Mouse (Mus musculus) limb, embryonic 15.5 days (tissue): ENCODE results near the gene BC024978. TPM values are rescaled to one million over a fixed set of nuclear protein-coding genes. Genes with fewer than 3 reads are reported as not detected.

ENCODE experiments used
- ATAC-seq: fragments of 200-750 bp; cut with Nextera tagmentation; 2 replicates; pipeline ENCODE4 v1.8.0; 2017; ENCODE audit warnings: low read depth, moderate TSS enrichment; ENCODE audit not compliant: insufficient number of reproducible peaks, low FRiP score, low TSS enrichment
- H3K27ac ChIP-seq: fragments of 300-500 bp; sonication (generic); 2 replicates; pipeline ENCODE4 v1.5.1; 2015; ENCODE audit warnings: moderate library complexity, mild to moderate bottlenecking, inconsistent platforms
- H3K27me3 ChIP-seq: fragments of 300-500 bp; sonication (generic); 2 replicates; pipeline ENCODE4 v1.6.1; 2015; ENCODE audit warnings: inconsistent platforms
- H3K36me3 ChIP-seq: fragments of 300-500 bp; sonication (generic); 2 replicates; pipeline ENCODE4 v1.6.1; 2015; ENCODE audit warnings: inconsistent platforms
- H3K4me1 ChIP-seq: fragments of 300-500 bp; sonication (generic); 2 replicates; pipeline ENCODE4 v1.6.1; 2015; ENCODE audit warnings: inconsistent platforms
- H3K4me2 ChIP-seq: fragments of 300-500 bp; sonication (generic); 2 replicates; pipeline ENCODE4 v1.6.1; 2015; ENCODE audit warnings: mild to moderate bottlenecking, inconsistent platforms
- H3K4me3 ChIP-seq: fragments of 300-500 bp; sonication (generic); 2 replicates; pipeline ENCODE4 v1.5.1; 2015; ENCODE audit warnings: mild to moderate bottlenecking, inconsistent platforms
- H3K9ac ChIP-seq: fragments of 300-500 bp; sonication (generic); 2 replicates; pipeline ENCODE4 v1.6.1; 2015; ENCODE audit warnings: inconsistent platforms
- H3K9me3 ChIP-seq: fragments of 300-500 bp; sonication (generic); 2 replicates; pipeline ENCODE4 v1.6.1; 2016; ENCODE audit warnings: inconsistent platforms
- WGBS: fragments of 180-500 bp; shearing (Covaris S2); methylation state at CpG from one replicate; pipeline ENCODE4 v1.1.7; 2015; 5-methylcytosine and 5-hydroxymethylcytosine counted together
- polyA plus RNA-seq: library from polyadenylated mRNA; unstranded; fragments of >200 nt; fragmentation: Nextera tagmentation; extraction: Ambion mirVana; gene quantifications from 2 replicates; pipeline ENCODE4 v1.2.1, GENCODE M21; 2015

BC024978 gene
- polyA plus RNA-seq, 1 experiment from 2014 or later: 3.4 TPM

- H3K4me3 ChIP-seq: peak overlapping the region; percentile 84
- no peaks in the 10 kb centered on the region for H3K27me3 ChIP-seq
- no peaks in the 10 kb centered on the region for H3K9me3 ChIP-seq
- H3K27ac ChIP-seq: peak overlapping the region; percentile 87
- H3K36me3 ChIP-seq: peaks cover 21% of the 10 kb centered on the region
- peak overlapping the region; percentile 55 for H3K4me2 ChIP-seq
- H3K9ac ChIP-seq: no peak overlapping the region
- no peak for ATAC-seq
- WGBS: 43% methylated on average over 16 of the region's 16 CpGs
- peaks cover 16% of the 10 kb centered on the region for H3K4me1 ChIP-seq
Measured at GRCm38 (mm10) chr7:27179217-27179918, 16.2 kb upstream of the BC024978 start.

- Histone ChIP-seq H3K27me3 (no peaks in the 10 kb centered on the region), H3K36me3 (peaks cover 21% of the 10 kb centered on the region), H3K4me3 (peak overlapping the region; percentile 84), H3K9ac (no peak overlapping the region), H3K4me1 (peaks cover 16% of the 10 kb centered on the region), H3K4me2 (peak overlapping the region; percentile 55), H3K27ac (peak overlapping the region; percentile 87), H3K9me3 (no peaks in the 10 kb centered on the region)
- ATAC-seq: no peak
- WGBS: 46% methylated on average over 5 of the region's 5 CpGs
Measured at GRCm38 (mm10) chr7:27180036-27180435, 15.5 kb upstream of the BC024978 start.

GRCm38 (mm10) chr7:27180837-27181695 is 14.5 kb upstream of the BC024978 start, which contains the start of the genes Gm21983 and Mia:
TSS of gene Gm21983 (minus strand) at chr7:27181086.
TSS of gene Mia (minus strand) at chr7:27181157.
- peaks cover 16% of the 10 kb centered on the region for H3K4me1 ChIP-seq
- H3K4me2 ChIP-seq: peak within 1 kb of the TSS; percentile 55
- ATAC-seq: peak; percentile 4; the same call in 1 of the 2 replicates
- H3K27me3 ChIP-seq: no peaks in the 10 kb centered on the region
- no peaks in the 10 kb centered on the region for H3K9me3 ChIP-seq
- peak within 1 kb of the TSS; percentile 14; the same call in 1 of the 2 replicates for H3K9ac ChIP-seq
- peak within 1 kb of the TSS; percentile 84 for H3K4me3 ChIP-seq
- 58% methylated on average over 14 of the region's 14 CpGs for WGBS
- H3K36me3 ChIP-seq: peaks cover 21% of the 10 kb centered on the region
- peak within 1 kb of the TSS; percentile 87 for H3K27ac ChIP-seq

- ATAC-seq: no peak
- no peak overlapping the region for H3K4me2 ChIP-seq
- H3K9ac ChIP-seq: no peak overlapping the region
- peaks cover 16% of the 10 kb centered on the region for H3K4me1 ChIP-seq
- no peak overlapping the region for H3K4me3 ChIP-seq
- peaks cover 34% of the 10 kb centered on the region for H3K36me3 ChIP-seq
- no peaks in the 10 kb centered on the region for H3K9me3 ChIP-seq
- no peaks in the 10 kb centered on the region for H3K27me3 ChIP-seq
- 78% methylated on average over 1 of the region's 1 CpGs for WGBS
- 0 out of 2 replicates have a peak overlapping the region, but pooled peaks have one; percentile 27 for H3K27ac ChIP-seq
Measured at GRCm38 (mm10) chr7:27182498-27182897, 13.1 kb upstream of the BC024978 start.

- Histone ChIP-seq H3K27me3 (no peaks in the 10 kb centered on the region), H3K4me2 (no peak overlapping the region), H3K27ac (no peak overlapping the region), H3K9me3 (no peaks in the 10 kb centered on the region), H3K36me3 (peaks cover 59% of the 10 kb centered on the region), H3K9ac (no peak overlapping the region), H3K4me1 (peaks cover 7% of the 10 kb centered on the region), H3K4me3 (no peak overlapping the region)
- no peak for ATAC-seq
- 61% methylated on average over 3 of the region's 3 CpGs for WGBS
Measured at GRCm38 (mm10) chr7:27184964-27185363, 10.6 kb upstream of the BC024978 start.

GRCm38 (mm10) chr7:27185986-27186385 is 9.6 kb upstream of the BC024978 start:
- H3K4me2 ChIP-seq: no peak overlapping the region
- no peak for ATAC-seq
- WGBS: 95% methylated on average over 5 of the region's 5 CpGs
- H3K27ac ChIP-seq: no peak overlapping the region
- H3K27me3 ChIP-seq: no peaks in the 10 kb centered on the region
- H3K4me1 ChIP-seq: peaks cover 6% of the 10 kb centered on the region
- H3K4me3 ChIP-seq: no peak overlapping the region
- peaks cover 69% of the 10 kb centered on the region for H3K36me3 ChIP-seq
- H3K9me3 ChIP-seq: no peaks in the 10 kb centered on the region
- no peak overlapping the region for H3K9ac ChIP-seq

GRCm38 (mm10) chr7:27189271-27189931 is 6.2 kb upstream of the BC024978 start:
- H3K9ac ChIP-seq: no peak overlapping the region
- peaks cover 6% of the 10 kb centered on the region for H3K4me1 ChIP-seq
- 97% methylated on average over 10 of the region's 10 CpGs for WGBS
- no peaks in the 10 kb centered on the region for H3K9me3 ChIP-seq
- no peaks in the 10 kb centered on the region for H3K27me3 ChIP-seq
- ATAC-seq: no peak
- no peak overlapping the region for H3K4me3 ChIP-seq
- H3K4me2 ChIP-seq: no peak overlapping the region
- no peak overlapping the region for H3K27ac ChIP-seq
- peaks cover 96% of the 10 kb centered on the region for H3K36me3 ChIP-seq

- no peak overlapping the region for H3K27ac ChIP-seq
- H3K9me3 ChIP-seq: no peaks in the 10 kb centered on the region
- H3K4me1 ChIP-seq: peaks cover 19% of the 10 kb centered on the region
- H3K9ac ChIP-seq: no peak overlapping the region
- H3K4me2 ChIP-seq: no peak overlapping the region
- H3K27me3 ChIP-seq: no peaks in the 10 kb centered on the region
- no peak for ATAC-seq
- peaks cover 67% of the 10 kb centered on the region for H3K36me3 ChIP-seq
- no peak overlapping the region for H3K4me3 ChIP-seq
- 91% methylated on average over 5 of the region's 5 CpGs for WGBS
Measured at GRCm38 (mm10) chr7:27192434-27192833, 3.1 kb upstream of the BC024978 start.

- no peak overlapping the region for H3K27ac ChIP-seq
- ATAC-seq: no peak
- no peaks in the 10 kb centered on the region for H3K27me3 ChIP-seq
- WGBS: 82% methylated on average over 4 of the region's 4 CpGs
- H3K36me3 ChIP-seq: peaks cover 54% of the 10 kb centered on the region
- H3K4me1 ChIP-seq: peaks cover 19% of the 10 kb centered on the region
- H3K4me2 ChIP-seq: no peak overlapping the region
- H3K9ac ChIP-seq: no peak overlapping the region
- H3K9me3 ChIP-seq: no peaks in the 10 kb centered on the region
- no peak overlapping the region for H3K4me3 ChIP-seq
Measured at GRCm38 (mm10) chr7:27193731-27194130, 1.9 kb upstream of the BC024978 start.

GRCm38 (mm10) chr7:27197136-27197535 is 1.6 kb downstream of the BC024978 start:
- H3K27me3 ChIP-seq: no peaks in the 10 kb centered on the region
- no peak overlapping the region for H3K4me3 ChIP-seq
- no peak overlapping the region for H3K27ac ChIP-seq
- peaks cover 19% of the 10 kb centered on the region for H3K4me1 ChIP-seq
- peaks cover 28% of the 10 kb centered on the region for H3K36me3 ChIP-seq
- no peak overlapping the region for H3K9ac ChIP-seq
- ATAC-seq: no peak
- WGBS: 82% methylated on average over 3 of the region's 3 CpGs
- H3K9me3 ChIP-seq: no peaks in the 10 kb centered on the region
- no peak overlapping the region for H3K4me2 ChIP-seq

GRCm38 (mm10) chr7:27197634-27198033 is 2.1 kb downstream of the BC024978 start:
- Histone ChIP-seq H3K36me3 (peaks cover 28% of the 10 kb centered on the region), H3K9ac (no peak overlapping the region), H3K9me3 (no peaks in the 10 kb centered on the region), H3K4me2 (no peak overlapping the region), H3K4me1 (peaks cover 19% of the 10 kb centered on the region), H3K27ac (no peak overlapping the region), H3K4me3 (no peak overlapping the region), H3K27me3 (no peaks in the 10 kb centered on the region)
- 90% methylated on average over 8 of the region's 8 CpGs for WGBS
- ATAC-seq: no peak
